Mouse (Mus musculus) heart, adult 2 months (tissue): ENCODE data around the gene Kcng1.

Source experiments
- CTCF ChIP-seq: fragments of 200-600 bp; IDR thresholded peaks from 2 replicates; pipeline ENCODE4 v1.8.1; 2022; ENCODE audit warnings: antibody characterized with exemption, mild to moderate bottlenecking, moderate library complexity
- EP300 ChIP-seq: fragments of 200-500 bp; IDR thresholded peaks from 2 replicates; pipeline ENCODE4 v1.6.1; 2011; ENCODE audit warnings: low read depth, low read length, control low read depth; ENCODE audit not compliant: insufficient read depth
- POLR2A ChIP-seq: fragments of 200-500 bp; IDR thresholded peaks from 2 replicates; pipeline ENCODE4 v1.6.1; 2011; ENCODE audit warnings: mild to moderate bottlenecking, low read depth, low read length, control low read depth; ENCODE audit not compliant: insufficient read depth

- TF ChIP-seq CTCF (no peak), EP300 (no peak), POLR2A (no peak)
Observed at GRCm38 (mm10) chr2:168248167-168248855, 33.2 kb downstream of the Kcng1 start.
